Mouse (Mus musculus): ENCODE results near the gene Map2k2. TPM values are rescaled to one million over a fixed set of nuclear protein-coding genes. Genes with fewer than 3 reads are reported as not detected.

Gene Map2k2
- polyA plus RNA-seq, 2 experiments: 60.3 to 90.0 TPM

GRCm38 (mm10) chr10:81145307-81145706, 39.6 kb downstream of the Map2k2 start:
- H3K4me2 ChIP-seq (ENCODE audit: low read depth): no peak overlapping the region
- no peak for ATAC-seq (ENCODE audit: insufficient read depth)
- WGBS (ENCODE audit: insufficient replicate concordance): 91% methylated on average over 6 of the region's 6 CpGs
- H3K27ac ChIP-seq: no peak overlapping the region
- no peak overlapping the region for H3K9ac ChIP-seq (replicated peaks)
- DNase-seq (ENCODE audit: low read depth in 3 of 3, low spot score in 3 of 3): no peak
- TF ChIP-seq CTCF (IDR thresholded peaks at IDR 0.05; ENCODE audit: low read depth) (no peak), EP300 (IDR thresholded peaks at IDR 0.05; ENCODE audit: low read depth) (no peak)
- H3K36me3 ChIP-seq (replicated peaks; ENCODE audit: control insufficient read depth, insufficient read depth, low read depth): peaks cover 84% of the 10 kb centered on the region
- peaks cover 16 to 17% of the 10 kb centered on the region in 2 experiments for H3K4me1 ChIP-seq (replicated peaks; ENCODE audit: control insufficient read depth in 2 of 2, insufficient read depth in 2 of 2, low read length in 1 of 2)
- H3K9me3 ChIP-seq (ENCODE audit: control insufficient read depth, low read length): no peaks in the 10 kb centered on the region
- H3K4me3 ChIP-seq (ENCODE audit: insufficient read depth in 1 of 2, low read depth in 2 of 2, low read length in 2 of 2): no peak overlapping the region
- H3K27me3 ChIP-seq (ENCODE audit: control insufficient read depth, insufficient read depth, low read length): no peaks in the 10 kb centered on the region

DNA sequence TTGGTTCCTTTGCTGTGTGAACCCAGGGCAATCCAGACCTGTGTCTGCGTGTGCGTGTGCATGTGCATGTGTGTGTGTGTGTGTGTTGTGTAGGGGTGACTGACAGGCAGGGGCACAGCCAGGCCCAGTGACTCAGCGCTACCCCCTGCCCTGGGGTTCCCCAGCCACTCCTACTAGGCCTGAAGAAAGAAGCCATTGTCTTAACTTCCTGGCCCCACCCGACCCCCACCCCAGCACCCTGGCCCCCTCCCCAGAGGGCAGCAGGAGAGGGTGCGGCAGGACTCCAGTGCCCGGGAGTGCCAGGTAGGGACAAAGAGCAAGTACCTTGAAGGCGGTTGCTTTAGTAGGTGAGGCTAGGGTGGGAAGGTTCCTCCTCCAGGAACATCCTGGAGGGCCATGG, 40.1 kb downstream of the Map2k2 start:
- ATAC-seq (ENCODE audit: insufficient read depth): no peak

GRCm38 (mm10) chr10:81146296-81146695, 40.6 kb downstream of the Map2k2 start:
- Histone ChIP-seq H3K27me3 (ENCODE audit: control insufficient read depth, insufficient read depth, low read length) (no peaks in the 10 kb centered on the region), H3K27ac (no peak overlapping the region), H3K4me2 (ENCODE audit: low read depth) (no peak overlapping the region), H3K4me3 (ENCODE audit: insufficient read depth in 1 of 2, low read depth in 2 of 2, low read length in 2 of 2) (no peak overlapping the region), H3K4me1 (replicated peaks; ENCODE audit: control insufficient read depth in 2 of 2, insufficient read depth in 2 of 2, low read length in 1 of 2) (peaks cover 7% of the 10 kb centered on the region in 2 experiments), H3K9ac (replicated peaks) (no peak overlapping the region), H3K36me3 (replicated peaks; ENCODE audit: control insufficient read depth, insufficient read depth, low read depth) (peaks cover 90% of the 10 kb centered on the region), H3K9me3 (ENCODE audit: control insufficient read depth, low read length) (no peaks in the 10 kb centered on the region)
- WGBS (ENCODE audit: insufficient replicate concordance): 85% methylated on average over 4 of the region's 4 CpGs
- DNase-seq (ENCODE audit: low read depth in 3 of 3, low spot score in 3 of 3): no peak
- ATAC-seq (ENCODE audit: insufficient read depth): no peak
- TF ChIP-seq EP300 (IDR thresholded peaks at IDR 0.05; ENCODE audit: low read depth) (no peak), CTCF (IDR thresholded peaks at IDR 0.05; ENCODE audit: low read depth) (no peak)

More for the DNA sequence above, 40.1 kb downstream of the Map2k2 start:
- H3K4me2 ChIP-seq (ENCODE audit: low read depth): no peak overlapping the region
- H3K27ac ChIP-seq: no peak overlapping the region
- no peak overlapping the region for H3K4me3 ChIP-seq (ENCODE audit: insufficient read depth in 1 of 2, low read depth in 2 of 2, low read length in 2 of 2)
- no peak for TF ChIP-seq CTCF (IDR thresholded peaks at IDR 0.05; ENCODE audit: low read depth)
- no peak for TF ChIP-seq EP300 (IDR thresholded peaks at IDR 0.05; ENCODE audit: low read depth)
- no peak overlapping the region for H3K9ac ChIP-seq (replicated peaks)
- WGBS (ENCODE audit: insufficient replicate concordance): 88% methylated on average over 7 of the region's 7 CpGs
- H3K9me3 ChIP-seq (ENCODE audit: control insufficient read depth, low read length): no peaks in the 10 kb centered on the region
- H3K36me3 ChIP-seq (replicated peaks; ENCODE audit: control insufficient read depth, insufficient read depth, low read depth): peaks cover 88% of the 10 kb centered on the region
- no peaks in the 10 kb centered on the region for H3K27me3 ChIP-seq (ENCODE audit: control insufficient read depth, insufficient read depth, low read length)
- peaks cover 11 to 12% of the 10 kb centered on the region in 2 experiments for H3K4me1 ChIP-seq (replicated peaks; ENCODE audit: control insufficient read depth in 2 of 2, insufficient read depth in 2 of 2, low read length in 1 of 2)
- no peak for DNase-seq (ENCODE audit: low read depth in 3 of 3, low spot score in 3 of 3)

- H3K9me3 ChIP-seq (ENCODE audit: control insufficient read depth, low read length): no peaks in the 10 kb centered on the region
- peaks cover 0 to 3% of the 10 kb centered on the region in 2 experiments; a peak in 1 of 4 replicates for H3K4me1 ChIP-seq (replicated peaks; ENCODE audit: control insufficient read depth in 2 of 2, insufficient read depth in 2 of 2, low read length in 1 of 2)
- no peak for DNase-seq (ENCODE audit: low read depth in 3 of 3, low spot score in 3 of 3)
- peaks cover 79% of the 10 kb centered on the region for H3K36me3 ChIP-seq (replicated peaks; ENCODE audit: control insufficient read depth, insufficient read depth, low read depth)
- no peak overlapping the region for H3K4me3 ChIP-seq (ENCODE audit: insufficient read depth in 1 of 2, low read depth in 2 of 2, low read length in 2 of 2)
- ATAC-seq (ENCODE audit: insufficient read depth): no peak
- no peak for TF ChIP-seq CTCF (IDR thresholded peaks at IDR 0.05; ENCODE audit: low read depth)
- TF ChIP-seq EP300 (IDR thresholded peaks at IDR 0.05; ENCODE audit: low read depth): no peak
- no peak overlapping the region for H3K4me2 ChIP-seq (ENCODE audit: low read depth)
- no peak overlapping the region for H3K27ac ChIP-seq
- no peaks in the 10 kb centered on the region for H3K27me3 ChIP-seq (ENCODE audit: control insufficient read depth, insufficient read depth, low read length)
- 52% methylated on average over 6 of the region's 6 CpGs for WGBS (ENCODE audit: insufficient replicate concordance)
- H3K9ac ChIP-seq (replicated peaks): no peak overlapping the region
Measured at GRCm38 (mm10) chr10:81151261-81151660, 45.5 kb downstream of the Map2k2 start.

DNA sequence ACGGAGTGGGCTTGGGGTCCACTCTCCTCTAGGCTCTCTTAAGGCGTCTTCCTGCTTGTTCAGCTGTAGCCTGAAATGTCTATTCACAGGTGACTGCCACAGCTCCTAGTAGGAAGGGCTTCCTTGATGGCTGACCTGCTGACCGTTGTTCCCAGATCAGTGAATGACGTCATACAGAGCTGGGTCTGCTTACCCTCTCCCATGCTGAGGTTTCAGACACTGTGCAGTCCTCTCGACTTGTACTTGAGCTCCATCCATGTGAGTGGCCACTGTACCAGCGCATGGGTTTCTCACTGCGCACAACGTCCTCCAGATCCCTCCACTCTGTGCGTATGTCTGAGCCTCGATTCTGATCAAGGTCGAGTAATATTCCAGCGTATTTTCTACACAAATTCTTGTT, 46.9 kb downstream of the Map2k2 start:
- no peak for DNase-seq (ENCODE audit: low read depth in 3 of 3, low spot score in 3 of 3)
- WGBS (ENCODE audit: insufficient replicate concordance): 49% methylated on average over 12 of the region's 12 CpGs
- no peak overlapping the region for H3K4me2 ChIP-seq (ENCODE audit: low read depth)

More for the DNA sequence above, 46.9 kb downstream of the Map2k2 start:
- H3K9ac ChIP-seq (replicated peaks): no peak overlapping the region
- no peaks in the 10 kb centered on the region for H3K9me3 ChIP-seq (ENCODE audit: control insufficient read depth, low read length)
- H3K4me3 ChIP-seq (ENCODE audit: insufficient read depth in 1 of 2, low read depth in 2 of 2, low read length in 2 of 2): no peak overlapping the region
- H3K27me3 ChIP-seq (ENCODE audit: control insufficient read depth, insufficient read depth, low read length): no peaks in the 10 kb centered on the region
- ATAC-seq (ENCODE audit: insufficient read depth): peak; percentile 5; the same call in 1 of the 2 replicates
- H3K27ac ChIP-seq: no peak overlapping the region
- peaks cover 76% of the 10 kb centered on the region for H3K36me3 ChIP-seq (replicated peaks; ENCODE audit: control insufficient read depth, insufficient read depth, low read depth)
- TF ChIP-seq EP300 (IDR thresholded peaks at IDR 0.05; ENCODE audit: low read depth) (no peak), CTCF (IDR thresholded peaks at IDR 0.05; ENCODE audit: low read depth) (no peak)
- H3K4me1 ChIP-seq (replicated peaks; ENCODE audit: control insufficient read depth in 2 of 2, insufficient read depth in 2 of 2, low read length in 1 of 2): peaks cover 0 to 3% of the 10 kb centered on the region in 2 experiments; a peak in 1 of 4 replicates

Data from liver, embryonic 14.5 days (tissue).